Mouse (Mus musculus): ENCODE data around the gene Senp3.
"Not testable (repeated sequence)": the region's sequence is repeated elsewhere in the genome, so short reads cannot be mapped to it uniquely, and the experiment has no call there.

Senp3 gene

GRCm38 (mm10) chr11:69681314-69682208, at the start of gene Senp3:
Gene Senp3 (minus strand): TSS chr11:69682084.
- DNase-seq, result peak; percentile 95 to 98

GRCm38 (mm10) chr11:69731408-69731807, 49.5 kb upstream of the Senp3 start:
- DNase-seq, result not testable (repeated sequence)

- DNase-seq, result peak; percentile 57 to 58
Observed at GRCm38 (mm10) chr11:69729063-69729462, 47.2 kb upstream of the Senp3 start.

- DNase-seq, result no peak
Observed at GRCm38 (mm10) chr11:69725951-69726350, 44.1 kb upstream of the Senp3 start.

- DNase-seq, result no peak
Observed at GRCm38 (mm10) chr11:69723074-69723473, 41.2 kb upstream of the Senp3 start.

GRCm38 (mm10) chr11:69720852-69721251, 39.0 kb upstream of the Senp3 start:
- DNase-seq, result no peak

- no peak for DNase-seq
Observed at GRCm38 (mm10) chr11:69719423-69719822, 37.5 kb upstream of the Senp3 start.

GRCm38 (mm10) chr11:69718661-69719060, 36.8 kb upstream of the Senp3 start:
- DNase-seq, result no peak

GRCm38 (mm10) chr11:69716953-69717352, 35.1 kb upstream of the Senp3 start:
- no peak for DNase-seq

GRCm38 (mm10) chr11:69715929-69716328, 34.0 kb upstream of the Senp3 start:
- DNase-seq, result no peak

- peak; percentile 32 to 38 for DNase-seq
Observed at GRCm38 (mm10) chr11:69715482-69715881, 33.6 kb upstream of the Senp3 start.

GRCm38 (mm10) chr11:69714636-69715329, 32.9 kb upstream of the Senp3 start:
- DNase-seq, result no peak

GRCm38 (mm10) chr11:69712954-69713672, 31.2 kb upstream of the Senp3 start:
- no peak for DNase-seq

- no peak for DNase-seq
Observed at GRCm38 (mm10) chr11:69711082-69711481, 29.2 kb upstream of the Senp3 start.

- DNase-seq, result no peak
Observed at GRCm38 (mm10) chr11:69710470-69710869, 28.6 kb upstream of the Senp3 start.

GRCm38 (mm10) chr11:69709554-69710446, 27.9 kb upstream of the Senp3 start:
- DNase-seq, result no peak

GRCm38 (mm10) chr11:69708614-69709265, 26.9 kb upstream of the Senp3 start:
- peak; percentile 28 to 30 for DNase-seq

- no peak for DNase-seq
Observed at GRCm38 (mm10) chr11:69707873-69708381, 26.0 kb upstream of the Senp3 start.

- DNase-seq, result no peak
Observed at GRCm38 (mm10) chr11:69707480-69707847, 25.6 kb upstream of the Senp3 start.

- peak; percentile 97 to 99 for DNase-seq
Observed at GRCm38 (mm10) chr11:69706775-69707479, 25.0 kb upstream of the Senp3 start.

GRCm38 (mm10) chr11:69704613-69705010, 22.7 kb upstream of the Senp3 start:
- no peak for DNase-seq
